Mouse (Mus musculus): ENCODE results near the gene 2610002M06Rik. TPM values are rescaled to one million over a fixed set of nuclear protein-coding genes. Genes with fewer than 3 reads are reported as not detected.

2610002M06Rik gene
- polyA plus RNA-seq, 1 experiment from 2014 or later, result 19.0 TPM

Other genes starting within 250 kb of the 2610002M06Rik start
- 0.10 TPM in 1 of 2 replicates, not detected in the other for gene Tbx22, start 148.4 kb downstream of the 2610002M06Rik start, polyA plus RNA-seq (2015; fragmentation: Nextera tagmentation; extraction: Ambion mirVana)
- gene Tent5d, start 23.7 kb downstream of the 2610002M06Rik start, polyA plus RNA-seq (2015; fragmentation: Nextera tagmentation; extraction: Ambion mirVana), result 0.17 TPM in 1 of 2 replicates, not detected in the other
- not detected in 2 replicates for gene Gm732, start 132.1 kb upstream of the 2610002M06Rik start, polyA plus RNA-seq (2015; fragmentation: Nextera tagmentation; extraction: Ambion mirVana)